Mouse (Mus musculus) adrenal gland, adult 10 weeks (tissue): ENCODE results near the gene Ppif. TPM values are rescaled to one million over a fixed set of nuclear protein-coding genes. Genes with fewer than 3 reads are reported as not detected.

Experiments
- polyA plus RNA-seq: library from polyadenylated mRNA; stranded (reverse); fragments of 350-450 nt; fragmentation: Illumina TruSeq; extraction: RNeasy Lipid Tissue Mini Kit (QIAGEN cat#74804); gene quantifications from one replicate; pipeline ENCODE4 v1.2.3, GENCODE M21; 2014; ENCODE audit warnings: low read depth, low replicate concordance

Gene Ppif
- polyA plus RNA-seq, result 6.8 TPM

DNA sequence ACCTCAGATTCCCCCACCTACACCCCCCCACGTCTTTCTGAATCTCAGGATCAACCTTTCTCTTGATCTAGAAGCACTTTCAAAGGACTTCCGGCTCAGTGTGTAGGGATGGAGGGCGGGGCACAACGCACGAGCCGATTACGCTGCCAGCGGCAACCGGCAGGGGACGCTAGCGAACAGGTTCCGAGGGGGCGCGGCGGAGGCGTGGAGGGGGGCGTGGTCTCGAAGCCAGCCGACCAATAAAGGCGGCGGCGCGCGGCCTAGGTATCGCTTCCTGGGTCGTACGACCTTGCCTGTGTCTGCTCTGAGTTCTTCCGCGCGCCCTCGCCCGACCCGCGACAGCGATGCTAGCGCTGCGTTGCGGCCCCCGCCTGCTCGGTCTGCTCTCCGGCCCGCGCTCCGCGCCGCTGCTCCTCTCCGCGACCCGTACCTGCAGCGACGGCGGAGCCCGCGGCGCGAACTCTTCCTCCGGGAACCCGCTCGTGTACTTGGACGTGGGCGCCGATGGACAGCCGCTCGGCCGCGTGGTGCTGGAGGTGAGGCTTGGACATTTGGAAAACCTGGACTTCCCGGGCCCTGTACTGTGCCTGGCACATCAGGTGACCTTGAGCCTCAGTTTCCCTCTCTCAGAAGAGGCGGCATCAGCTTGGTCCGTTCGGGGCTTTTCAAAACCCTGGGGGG lies at the start of gene Ppif:
Gene Ppif, plus strand, starts transcription at position 267 of the 681 bp plus-strand sequence.

Other genes starting within 250 kb of the Ppif start
- gene Zmiz1, start 235.0 kb upstream of the Ppif start, polyA plus RNA-seq, result 35.2 TPM
- 21.5 TPM for gene Zcchc24, start 74.9 kb downstream of the Ppif start, polyA plus RNA-seq
- gene Anxa11, start 148.0 kb downstream of the Ppif start, polyA plus RNA-seq, result 12.7 TPM
- gene Plac9a, start 208.9 kb downstream of the Ppif start, polyA plus RNA-seq, result not detected
- gene Tmem254a, start 233.5 kb downstream of the Ppif start, polyA plus RNA-seq, result 11.4 TPM
- gene Cphx1, start 244.2 kb downstream of the Ppif start, polyA plus RNA-seq, result not detected